Mouse (Mus musculus) T-helper 17 cell (primary cell): ENCODE data around the gene Tlr6.

Experiments
- in situ Hi-C, 2 experiments: fragments of 300-600 bp; cut with MboI, MseI; formaldehyde crosslinking; loops; 1 replicate in 1 of 2; 2 replicates in 1 of 2; pipeline ENCODE4 v1.15.1; 2025; ENCODE audit warnings: high pct_unique_total_duplicates in 2 of 2

The Tlr6 gene

GRCm38 (mm10) chr5:64959843-64960230 is at the start of gene Tlr6:
Gene Tlr6 (minus strand): TSS chr5:64960097.
- in situ Hi-C loops: no loop called here

- in situ Hi-C loops: no loop called here
Measured at GRCm38 (mm10) chr5:65006011-65006491, 46.2 kb upstream of the Tlr6 start.

- in situ Hi-C loops: no loop called here
Measured at GRCm38 (mm10) chr5:65005251-65005650, 45.4 kb upstream of the Tlr6 start.

- in situ Hi-C loops: loop anchor here in 1 of 2 experiments (5.0 kb wide), 2 partner anchors 117 to 238 kb away; no protein-coding TSS in a partner anchor
Measured at GRCm38 (mm10) chr5:65003946-65004535, 44.1 kb upstream of the Tlr6 start.

GRCm38 (mm10) chr5:65002940-65003824 is 43.3 kb upstream of the Tlr6 start:
- in situ Hi-C loops: loop anchor here in 1 of 2 experiments (5.0 kb wide), 2 partner anchors 116 to 239 kb away; no protein-coding TSS in a partner anchor

- in situ Hi-C loops: loop anchor here in 1 of 2 experiments (5.0 kb wide), 1 partner anchor 108 kb away; no protein-coding TSS in a partner anchor
Measured at GRCm38 (mm10) chr5:64995408-64995807, 35.5 kb upstream of the Tlr6 start.

- in situ Hi-C loops: no loop called here
Measured at GRCm38 (mm10) chr5:64992540-64992939, 32.6 kb upstream of the Tlr6 start.

GRCm38 (mm10) chr5:64989940-64990339 is 30.0 kb upstream of the Tlr6 start:
- in situ Hi-C loops: no loop called here

- in situ Hi-C loops: no loop called here
Measured at GRCm38 (mm10) chr5:64985971-64986370, 26.1 kb upstream of the Tlr6 start.

- in situ Hi-C loops: no loop called here
Measured at GRCm38 (mm10) chr5:64977128-64977527, 17.2 kb upstream of the Tlr6 start.

GRCm38 (mm10) chr5:64975121-64975520 is 15.2 kb upstream of the Tlr6 start:
- in situ Hi-C loops: no loop called here

GRCm38 (mm10) chr5:64969861-64970771 is 10.2 kb upstream of the Tlr6 start, which contains the start of gene Fam114a1:
Gene Fam114a1 (plus strand): TSS chr5:64970071.
- in situ Hi-C loops: no loop called here

GRCm38 (mm10) chr5:64968961-64969860 is 9.3 kb upstream of the Tlr6 start:
- in situ Hi-C loops: no loop called here

- in situ Hi-C loops: no loop called here
Measured at GRCm38 (mm10) chr5:64963735-64964134, 3.8 kb upstream of the Tlr6 start.

GRCm38 (mm10) chr5:64963271-64963670 is 3.4 kb upstream of the Tlr6 start:
- in situ Hi-C loops: no loop called here

- in situ Hi-C loops: no loop called here
Measured at GRCm38 (mm10) chr5:64960857-64961391, 1.0 kb upstream of the Tlr6 start.

GRCm38 (mm10) chr5:64958991-64959842 is 680 bp downstream of the Tlr6 start:
- in situ Hi-C loops: no loop called here

- in situ Hi-C loops: no loop called here
Measured at GRCm38 (mm10) chr5:64954931-64955330, 5.0 kb downstream of the Tlr6 start.

GRCm38 (mm10) chr5:64951486-64951885 is 8.4 kb downstream of the Tlr6 start:
- in situ Hi-C loops: no loop called here
